Mouse (Mus musculus): ENCODE measurements around the gene Rab26. TPM values are rescaled to one million over a fixed set of nuclear protein-coding genes. Genes with fewer than 3 reads are reported as not detected.

Rab26 gene
- polyA plus RNA-seq, 1 experiment from 2014 or later: 2.8 TPM

DNA sequence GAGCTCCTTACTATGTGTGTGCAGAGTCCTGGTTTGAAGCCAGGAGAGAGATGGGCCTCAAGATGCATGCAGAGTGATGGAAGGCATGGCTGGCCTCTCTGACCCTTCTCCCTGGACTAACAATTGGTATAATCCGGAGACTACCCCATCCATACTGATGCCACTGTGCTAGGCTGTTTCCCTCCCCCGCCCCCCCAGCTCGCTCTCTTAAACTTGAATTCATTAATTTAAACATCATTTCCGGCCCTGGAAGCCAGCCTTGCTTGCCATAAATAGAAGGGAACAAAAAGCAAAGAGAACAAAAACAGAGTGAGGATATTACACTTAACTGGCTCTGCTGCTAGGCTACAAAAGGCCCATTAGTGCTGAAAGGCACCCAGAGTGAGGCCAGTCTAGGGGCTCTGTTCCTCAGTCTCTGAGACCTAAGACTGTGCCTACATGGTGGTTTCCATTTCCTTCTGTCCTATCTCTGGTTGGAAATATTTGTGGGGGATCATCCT lies 24.6 kb upstream of the Rab26 start:
- TF ChIP-seq CTCF (IDR thresholded peaks at IDR 0.05; ENCODE audit: low read depth): no peak
- H3K9me3 ChIP-seq (ENCODE audit: low read depth, low read length): no peaks in the 10 kb centered on the region
- H3K27ac ChIP-seq (ENCODE audit: low read depth): peak overlapping the region; percentile 91
- H3K4me1 ChIP-seq (ENCODE audit: insufficient read depth): peaks cover 14% of the 10 kb centered on the region
- no peaks in the 10 kb centered on the region for H3K36me3 ChIP-seq (ENCODE audit: insufficient read depth)
- peak overlapping the region; percentile 20; the same call in 1 of the 2 replicates for H3K4me2 ChIP-seq
- peak; percentile 70 for DNase-seq
- H3K27me3 ChIP-seq (ENCODE audit: insufficient read depth, low read length): no peaks in the 10 kb centered on the region
- H3K9ac ChIP-seq: 0 out of 2 replicates have a peak overlapping the region, but pooled peaks have one; percentile 24
- ATAC-seq (ENCODE audit: insufficient read depth): peak; percentile 65; the same call in 1 of the 2 replicates
- no peak overlapping the region for H3K4me3 ChIP-seq (ENCODE audit: low read depth, low read length)
- WGBS: 48% methylated on average over 4 of the region's 4 CpGs

DNA sequence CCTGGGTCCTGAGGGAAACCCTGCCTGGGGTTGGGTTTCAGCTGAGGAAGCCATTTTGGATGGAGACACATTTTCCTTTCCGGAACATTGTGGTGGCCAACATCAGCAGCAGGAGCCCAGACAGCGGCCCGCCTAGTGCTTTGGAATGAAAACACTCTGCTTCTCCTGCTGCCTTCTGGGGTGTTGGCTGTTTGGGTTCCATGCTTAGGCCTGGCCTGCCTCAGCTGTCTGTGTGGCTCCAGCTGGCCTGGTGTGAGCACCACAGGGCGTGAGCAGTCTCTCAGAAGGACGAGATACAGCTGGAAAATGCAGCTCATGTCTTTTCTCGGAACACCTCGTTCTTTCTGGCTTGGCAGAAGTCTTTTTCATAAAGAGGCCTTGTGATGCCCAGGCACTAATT lies 23.1 kb upstream of the Rab26 start:
- Histone ChIP-seq H3K27ac (ENCODE audit: low read depth) (no peak overlapping the region), H3K4me1 (ENCODE audit: insufficient read depth) (peaks cover 16% of the 10 kb centered on the region), H3K4me3 (ENCODE audit: low read depth, low read length) (no peak overlapping the region), H3K9me3 (ENCODE audit: low read depth, low read length) (no peaks in the 10 kb centered on the region), H3K27me3 (ENCODE audit: insufficient read depth, low read length) (no peaks in the 10 kb centered on the region), H3K9ac (no peak overlapping the region), H3K36me3 (ENCODE audit: insufficient read depth) (no peaks in the 10 kb centered on the region), H3K4me2 (no peak overlapping the region)
- ATAC-seq (ENCODE audit: insufficient read depth) (no peak), DNase-seq (no peak)
- 73% methylated on average over 7 of the region's 7 CpGs for WGBS
- no peak for TF ChIP-seq CTCF (IDR thresholded peaks at IDR 0.05; ENCODE audit: low read depth)

DNA sequence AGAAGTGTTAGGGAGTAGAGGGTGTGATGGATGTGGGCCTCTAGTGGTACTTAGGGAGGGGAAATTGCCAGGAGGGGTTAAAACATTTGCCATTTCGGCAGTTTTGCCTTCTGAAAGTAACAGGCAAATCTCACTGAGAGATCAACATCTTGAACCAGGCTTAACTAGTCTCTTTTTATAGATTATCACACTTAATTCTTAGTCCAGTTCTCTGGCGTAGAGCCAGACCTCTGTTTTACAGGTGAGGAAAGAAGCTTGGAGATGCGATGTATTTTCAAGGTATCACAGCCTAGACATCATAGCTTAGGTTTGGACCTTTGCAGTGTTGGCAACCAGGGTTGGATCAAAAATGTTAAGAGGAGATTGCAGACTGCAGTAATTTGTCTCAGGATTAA lies 17.0 kb upstream of the Rab26 start:
- no peak for ATAC-seq (ENCODE audit: insufficient read depth)
- no peak overlapping the region; the same call in 1 of the 2 replicates for H3K27ac ChIP-seq (ENCODE audit: low read depth)

DNA sequence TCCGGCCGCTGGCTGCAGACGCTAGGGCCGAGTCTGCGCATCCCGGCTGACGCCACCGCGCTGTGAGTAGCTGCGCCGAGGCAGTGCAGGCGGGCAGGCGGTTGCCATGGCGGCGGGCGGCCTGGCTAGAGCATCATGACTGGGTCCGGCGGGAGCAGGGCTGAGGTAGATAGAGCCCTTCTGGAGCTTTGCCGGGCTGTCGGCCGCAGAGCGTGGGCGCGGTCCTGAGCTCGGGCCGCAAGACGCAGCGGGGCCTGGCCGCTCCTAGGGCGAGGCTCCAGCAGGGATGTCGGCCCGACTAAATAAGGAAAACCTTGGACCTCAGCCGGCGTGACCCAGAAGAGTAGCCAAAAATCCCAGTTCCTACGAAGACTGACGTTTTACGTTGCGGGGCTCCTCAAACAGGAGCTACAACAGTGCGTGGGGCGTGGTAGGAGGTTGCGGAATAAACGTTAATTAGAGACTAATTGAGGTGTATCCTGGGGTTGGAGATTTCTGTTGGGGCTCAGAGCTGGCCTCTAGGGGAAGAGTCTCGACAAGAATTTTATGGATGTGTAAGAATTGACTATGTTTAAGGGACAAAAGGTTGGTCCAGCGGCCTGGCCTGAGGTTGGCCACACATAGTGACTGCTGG lies 16.5 kb upstream of the Rab26 start:
- peak overlapping the region; percentile 90 for H3K9ac ChIP-seq
- H3K4me2 ChIP-seq: peak overlapping the region; percentile 90
- H3K9me3 ChIP-seq (ENCODE audit: low read depth, low read length): no peaks in the 10 kb centered on the region
- H3K4me1 ChIP-seq (ENCODE audit: insufficient read depth): peaks cover 15% of the 10 kb centered on the region; the same call in 1 of the 2 replicates
- under 1% methylated on average over 44 of the region's 44 CpGs for WGBS
- H3K36me3 ChIP-seq (ENCODE audit: insufficient read depth): no peaks in the 10 kb centered on the region
- H3K27me3 ChIP-seq (ENCODE audit: insufficient read depth, low read length): no peaks in the 10 kb centered on the region
- TF ChIP-seq CTCF (IDR thresholded peaks at IDR 0.05; ENCODE audit: low read depth): no peak
- ATAC-seq (ENCODE audit: insufficient read depth) (peak; percentile 80), DNase-seq (peak; percentile 80)
- peak overlapping the region; percentile 87 for H3K4me3 ChIP-seq (ENCODE audit: low read depth, low read length)
- H3K27ac ChIP-seq (ENCODE audit: low read depth): peak overlapping the region; percentile 96

More for the DNA sequence above, 17.0 kb upstream of the Rab26 start:
- peak overlapping the region; percentile 87 for H3K4me3 ChIP-seq (ENCODE audit: low read depth, low read length)
- H3K9ac ChIP-seq: peak overlapping the region; percentile 90
- WGBS: 39% methylated on average over 3 of the region's 3 CpGs
- peaks cover 15% of the 10 kb centered on the region; the same call in 1 of the 2 replicates for H3K4me1 ChIP-seq (ENCODE audit: insufficient read depth)
- H3K4me2 ChIP-seq: peak overlapping the region; percentile 90
- H3K27me3 ChIP-seq (ENCODE audit: insufficient read depth, low read length): no peaks in the 10 kb centered on the region
- DNase-seq: no peak
- H3K9me3 ChIP-seq (ENCODE audit: low read depth, low read length): no peaks in the 10 kb centered on the region
- TF ChIP-seq CTCF (IDR thresholded peaks at IDR 0.05; ENCODE audit: low read depth): no peak
- H3K36me3 ChIP-seq (ENCODE audit: insufficient read depth): no peaks in the 10 kb centered on the region

DNA sequence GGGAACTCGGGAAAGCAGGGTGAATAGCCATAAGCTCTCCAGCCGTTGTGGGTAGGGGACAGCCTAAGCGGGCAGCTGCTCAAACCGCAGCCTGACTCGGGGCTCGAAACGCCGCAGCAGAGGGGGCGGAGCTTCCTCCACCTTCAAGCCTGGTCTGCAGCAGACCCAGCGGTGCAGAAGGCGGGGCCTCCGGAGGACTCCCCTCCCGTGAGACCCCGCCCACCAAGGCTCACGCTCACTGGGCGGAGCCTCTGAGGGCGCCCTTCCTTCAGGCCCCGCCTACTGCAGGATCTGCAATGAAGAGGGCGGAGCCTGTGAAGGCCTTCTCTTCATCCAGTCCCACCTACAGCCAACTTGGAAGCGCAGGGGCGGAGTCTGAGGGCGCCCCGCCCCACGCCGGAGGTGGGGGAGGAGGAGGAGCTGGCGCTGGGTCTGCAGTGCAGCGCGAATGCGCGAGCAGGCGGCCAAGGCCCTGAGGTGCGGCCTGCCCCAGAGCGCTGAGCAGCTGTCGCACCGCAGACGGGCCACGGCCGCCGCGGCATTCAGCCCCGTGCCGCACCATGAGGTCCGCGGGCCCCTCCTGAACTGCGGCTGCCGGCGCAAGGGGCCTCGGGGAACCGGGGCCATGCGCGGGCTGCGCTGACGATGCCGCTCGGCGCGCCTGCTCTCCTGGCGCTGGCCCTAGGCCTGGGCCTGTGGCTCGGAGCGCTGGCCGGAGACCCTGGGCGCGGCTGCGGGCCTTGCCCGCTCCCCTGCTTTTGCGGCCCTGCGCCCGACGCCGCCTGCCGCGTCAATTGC lies 15.8 kb upstream of the Rab26 start, which contains the start of gene Pkd1:
Gene Pkd1, plus strand, starts transcription at position 217 of the 798 bp plus-strand sequence.
- peak; percentile 100 for DNase-seq
- TF ChIP-seq CTCF (IDR thresholded peaks at IDR 0.05; ENCODE audit: low read depth): no peak
- Histone ChIP-seq H3K4me1 (ENCODE audit: insufficient read depth) (peaks cover 15% of the 10 kb centered on the region; the same call in 1 of the 2 replicates), H3K9ac (peak within 1 kb of the TSS; percentile 90), H3K27me3 (ENCODE audit: insufficient read depth, low read length) (no peaks in the 10 kb centered on the region), H3K4me2 (peak within 1 kb of the TSS; percentile 90), H3K4me3 (ENCODE audit: low read depth, low read length) (peak within 1 kb of the TSS; percentile 87), H3K9me3 (ENCODE audit: low read depth, low read length) (no peaks in the 10 kb centered on the region), H3K27ac (ENCODE audit: low read depth) (peak within 1 kb of the TSS; percentile 96), H3K36me3 (ENCODE audit: insufficient read depth) (no peaks in the 10 kb centered on the region)
- WGBS: under 1% methylated on average over 71 of the region's 72 CpGs
- peak; percentile 96 for ATAC-seq (ENCODE audit: insufficient read depth)

DNA sequence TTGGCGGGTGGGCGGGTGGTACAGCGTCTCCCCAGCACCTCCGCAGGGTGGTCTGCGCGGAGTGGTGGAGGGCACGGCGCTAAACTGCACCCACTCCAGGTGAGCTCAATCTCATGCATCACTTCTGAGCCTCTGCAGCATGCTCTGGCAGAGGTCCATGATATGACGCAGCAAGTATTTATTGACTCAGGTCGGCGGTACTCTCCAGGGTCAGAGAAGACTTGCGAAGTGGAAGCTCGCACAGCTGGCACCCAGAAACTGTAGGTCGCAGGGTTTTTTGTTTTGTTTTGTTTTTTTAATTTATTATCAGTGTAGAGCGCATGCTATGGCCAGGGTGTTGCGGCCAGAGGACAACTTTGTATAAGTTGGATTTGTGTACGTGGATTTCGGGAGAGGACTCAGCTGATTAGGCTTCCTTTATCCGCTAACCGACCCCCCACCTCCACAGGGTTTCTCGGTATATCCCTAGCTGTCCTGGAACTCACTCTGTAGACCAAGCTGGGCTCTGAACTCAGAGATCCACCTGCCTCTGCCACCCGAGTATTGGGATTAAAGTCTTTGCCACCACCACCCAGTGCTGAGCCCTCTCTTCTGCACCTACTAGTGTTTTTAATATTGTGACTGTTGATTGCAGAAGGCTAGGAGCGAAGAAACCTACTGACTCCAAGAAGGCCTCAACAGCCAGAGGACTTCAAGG lies 15.1 kb upstream of the Rab26 start:
- no peaks in the 10 kb centered on the region for H3K9me3 ChIP-seq (ENCODE audit: low read depth, low read length)
- H3K4me2 ChIP-seq: peak overlapping the region; percentile 90
- no peaks in the 10 kb centered on the region for H3K36me3 ChIP-seq (ENCODE audit: insufficient read depth)
- peak overlapping the region; percentile 87 for H3K4me3 ChIP-seq (ENCODE audit: low read depth, low read length)
- H3K9ac ChIP-seq: peak overlapping the region; percentile 27
- no peaks in the 10 kb centered on the region for H3K27me3 ChIP-seq (ENCODE audit: insufficient read depth, low read length)
- peaks cover 15% of the 10 kb centered on the region; the same call in 1 of the 2 replicates for H3K4me1 ChIP-seq (ENCODE audit: insufficient read depth)
- TF ChIP-seq CTCF (IDR thresholded peaks at IDR 0.05; ENCODE audit: low read depth): no peak
- peak overlapping the region; percentile 42 for H3K27ac ChIP-seq (ENCODE audit: low read depth)
- DNase-seq (peak; percentile 85), ATAC-seq (ENCODE audit: insufficient read depth) (no peak; the same call in 1 of the 2 replicates)
- WGBS: 2% methylated on average over 23 of the region's 23 CpGs
